Mouse (Mus musculus) heart, postnatal 36 days (tissue): ENCODE data around the gene Bcl2a1d. TPM values are rescaled to one million over a fixed set of nuclear protein-coding genes. Genes with fewer than 3 reads are reported as not detected.
"Not testable (repeated sequence)": the region's sequence is repeated elsewhere in the genome, so short reads cannot be mapped to it uniquely, and the experiment has no call there.

Experiments used
- DNase-seq, 2 experiments: peaks; one replicate each; pipeline ENCODE4 v3.0.0; 2021 to 2022
- intact Hi-C: fragments of 180-260 bp; cut with DNase I; formaldehyde crosslinking; loops from one replicate; pipeline ENCODE4 v1.15.1; 2025
- total RNA-seq, 2 experiments: library from RNA; stranded (reverse); gene quantifications; 2 replicates each; pipeline ENCODE4 v1.2.3; 2021

Bcl2a1d gene
- total RNA-seq, 2 experiments from 2014 or later: 1.2 TPM; not detected in 1

GRCm38 (mm10) chr9:88706700-88707099 lies 25.0 kb downstream of the Bcl2a1d start:
- no peak for DNase-seq
- intact Hi-C loops: no loop called here

GRCm38 (mm10) chr9:88705157-88705556 lies 26.6 kb downstream of the Bcl2a1d start:
- intact Hi-C loops: not testable (repeated sequence)

GRCm38 (mm10) chr9:88698746-88699145 lies 33.0 kb downstream of the Bcl2a1d start:
- DNase-seq, intact Hi-C loops: not testable (repeated sequence)

More at GRCm38 (mm10) chr9:88705157-88705556, 26.6 kb downstream of the Bcl2a1d start:
- DNase-seq: not testable (repeated sequence)

- DNase-seq, intact Hi-C loops: not testable (repeated sequence)
These were observed 40.4 kb downstream of the Bcl2a1d start for GRCm38 (mm10) chr9:88691307-88691706.

- intact Hi-C loops, DNase-seq: not testable (repeated sequence)
These were observed 42.3 kb downstream of the Bcl2a1d start for GRCm38 (mm10) chr9:88689451-88689850.

GRCm38 (mm10) chr9:88686719-88687118 lies 45.0 kb downstream of the Bcl2a1d start:
- DNase-seq, intact Hi-C loops: not testable (repeated sequence)

Other genes with a start within 250 kb of the Bcl2a1d start
- gene Syncrip, start 249.3 kb downstream of the Bcl2a1d start, total RNA-seq: 10 to 100 TPM; 59.9 to 63.2 TPM
- gene Zfp949, start 183.9 kb downstream of the Bcl2a1d start, total RNA-seq: 10 to 100 TPM in 1 of 2 experiments, 1 to 10 TPM in 1; 9.2 to 10.1 TPM
- under 1 TPM in 1 of 2 experiments, not detected in 1; 0.16 TPM for gene Trim43a, start 151.0 kb downstream of the Bcl2a1d start, total RNA-seq
- 10 to 100 TPM; 15.9 to 21.5 TPM for gene Mthfsl, start 11.6 kb downstream of the Bcl2a1d start, total RNA-seq
- gene Trim43c, start 107.2 kb upstream of the Bcl2a1d start, total RNA-seq: not detected
- gene Bcl2a1a, start 225.0 kb upstream of the Bcl2a1d start, total RNA-seq: under 1 TPM in 1 of 2 experiments, not detected in 1; 0.54 TPM